Mouse (Mus musculus) testis, postnatal 10 days (tissue): Measurements from ENCODE around the gene Cnksr3.

Experiments
- DNase-seq: peaks from one replicate; pipeline ENCODE4 v3.0.0; 2021; ENCODE audit warnings: low spot score

Gene Cnksr3

DNA sequence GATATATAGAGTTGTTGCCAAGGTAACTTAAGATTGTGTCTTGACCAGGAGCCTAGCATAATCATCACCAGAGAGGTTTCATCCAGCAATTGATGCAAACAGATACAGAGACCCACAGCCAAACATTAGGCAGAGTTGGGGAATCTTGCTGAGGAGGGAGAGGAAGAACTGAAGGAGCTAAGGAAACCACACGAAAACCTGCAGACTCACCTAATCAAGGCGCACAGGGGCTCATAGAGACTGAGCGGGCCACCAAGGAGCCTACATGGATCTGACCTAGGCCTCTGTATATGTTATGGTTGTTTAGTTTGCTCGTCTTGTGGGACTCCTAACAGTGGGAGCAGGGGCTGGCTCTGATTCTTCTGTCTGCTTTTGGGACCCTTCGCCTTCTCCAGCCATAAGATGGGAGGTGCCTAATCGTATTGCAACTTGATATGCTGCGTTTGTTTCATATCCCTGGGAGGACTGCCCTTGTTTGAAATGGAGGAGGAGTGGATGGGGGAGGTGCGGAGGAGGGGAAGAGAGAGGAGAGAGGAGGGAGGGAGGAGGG is 135.3 kb downstream of the Cnksr3 start:
- DNase-seq = peak; percentile 49

DNA sequence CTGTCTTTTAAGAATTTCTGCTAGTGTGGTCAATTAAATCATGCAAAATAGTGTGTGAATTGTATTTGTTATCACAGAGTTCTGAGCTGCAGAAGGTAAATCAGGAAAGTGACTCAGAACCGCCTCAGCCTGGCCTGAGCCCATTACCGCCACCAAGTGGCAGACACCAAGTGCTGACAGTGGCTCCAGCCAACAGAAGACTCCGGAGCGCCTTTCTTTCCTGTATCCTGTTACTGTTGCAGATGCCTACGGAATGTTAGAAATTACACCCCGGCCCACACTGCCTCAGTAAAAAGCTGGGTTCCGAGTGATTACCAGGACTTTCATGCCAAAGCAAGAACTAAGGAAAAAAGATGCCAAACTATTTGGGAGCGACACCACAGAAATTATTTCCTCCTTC is 135.8 kb downstream of the Cnksr3 start:
- peak; percentile 82 for DNase-seq

DNA sequence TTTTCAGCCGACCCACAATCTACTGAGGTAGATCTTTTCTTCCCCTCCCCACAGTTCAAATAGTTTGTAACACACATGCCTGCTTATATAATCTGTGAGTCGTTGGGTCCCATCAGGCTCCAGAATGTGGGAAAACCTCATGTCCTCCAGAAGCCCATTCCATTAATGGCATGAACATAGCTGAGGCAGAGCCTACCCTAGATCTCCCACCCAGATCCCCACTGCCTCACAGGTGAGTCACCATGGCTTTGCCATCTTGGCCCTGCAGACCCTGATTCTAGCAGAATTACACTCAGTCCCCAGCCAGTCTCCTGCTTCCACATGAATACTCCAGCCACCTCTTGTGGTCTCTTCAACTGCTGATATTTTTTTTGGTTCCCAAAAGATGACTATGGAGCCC is 136.4 kb downstream of the Cnksr3 start:
- no peak for DNase-seq

DNA sequence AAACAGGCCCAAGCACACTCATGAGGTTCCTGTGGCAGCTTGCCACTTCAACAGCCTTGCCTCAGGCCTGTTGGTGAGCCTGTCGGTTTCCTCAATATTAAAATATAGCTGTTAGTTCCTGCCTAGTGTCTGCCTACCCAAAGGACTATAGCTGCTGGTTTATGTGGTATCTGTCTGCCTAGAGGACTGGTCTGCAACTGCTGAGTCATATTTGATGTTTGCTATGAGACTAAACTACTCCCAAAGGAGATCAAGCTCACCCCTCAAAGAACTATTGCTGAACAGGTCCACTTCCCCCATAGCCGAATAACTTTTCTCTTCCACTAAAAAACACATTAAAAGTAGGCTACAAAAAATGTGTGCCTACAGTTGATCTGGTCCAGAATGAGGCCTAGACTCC is 137.8 kb downstream of the Cnksr3 start:
- no peak for DNase-seq

DNA sequence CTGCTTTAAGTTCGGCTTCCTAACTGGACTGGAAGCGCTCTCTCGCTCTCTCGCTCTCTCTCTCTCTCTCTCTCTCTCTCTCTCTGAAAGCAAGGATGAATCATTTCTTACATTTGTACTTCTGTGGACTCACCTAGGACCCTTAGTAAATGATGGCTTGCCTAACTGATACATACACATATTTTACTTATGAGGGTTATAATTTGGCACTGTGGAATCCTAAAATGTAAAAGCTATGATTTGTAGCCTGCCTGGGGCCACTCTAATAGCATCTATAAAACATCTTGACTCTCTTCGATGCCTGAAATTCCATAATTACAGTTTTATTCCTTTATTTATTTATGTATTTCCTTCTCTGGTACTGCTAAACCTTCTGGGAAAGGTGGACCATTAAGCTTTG is 141.1 kb downstream of the Cnksr3 start:
- DNase-seq = no peak

DNA sequence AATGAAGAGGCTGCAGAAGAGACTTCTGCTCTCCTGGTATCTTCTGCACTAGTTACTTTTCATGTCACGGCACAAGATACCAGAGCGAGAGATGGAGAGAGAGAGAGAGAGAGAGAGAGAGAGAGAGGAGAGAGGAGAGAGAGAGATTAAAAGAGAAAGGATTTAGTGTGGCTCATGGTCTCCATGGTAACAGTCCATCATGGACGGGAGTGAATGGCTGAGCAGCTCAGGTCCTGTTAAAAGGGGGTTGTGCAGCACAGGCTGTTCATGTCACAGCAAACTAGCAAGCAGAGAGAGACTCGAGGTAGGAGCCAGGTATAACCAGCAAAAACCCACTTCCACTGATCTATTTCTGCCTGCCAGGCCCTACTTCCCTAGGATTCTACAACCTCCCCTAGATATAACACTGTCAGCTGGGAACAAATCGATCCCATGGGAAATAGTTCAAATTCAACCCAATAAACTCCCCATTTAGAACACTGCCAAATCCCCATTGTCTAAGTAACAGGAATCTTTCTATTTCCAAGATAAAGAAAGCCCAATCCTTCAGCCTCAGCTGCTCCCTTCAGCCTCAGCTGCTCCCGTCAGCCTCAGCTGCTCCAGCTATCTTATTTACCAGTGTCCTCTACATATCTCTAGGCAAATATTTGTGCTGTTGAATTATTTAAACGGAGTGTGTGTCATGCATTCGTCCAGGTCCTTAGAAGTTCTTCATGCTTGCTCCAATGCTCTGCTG is 141.8 kb downstream of the Cnksr3 start:
- DNase-seq = no peak

DNA sequence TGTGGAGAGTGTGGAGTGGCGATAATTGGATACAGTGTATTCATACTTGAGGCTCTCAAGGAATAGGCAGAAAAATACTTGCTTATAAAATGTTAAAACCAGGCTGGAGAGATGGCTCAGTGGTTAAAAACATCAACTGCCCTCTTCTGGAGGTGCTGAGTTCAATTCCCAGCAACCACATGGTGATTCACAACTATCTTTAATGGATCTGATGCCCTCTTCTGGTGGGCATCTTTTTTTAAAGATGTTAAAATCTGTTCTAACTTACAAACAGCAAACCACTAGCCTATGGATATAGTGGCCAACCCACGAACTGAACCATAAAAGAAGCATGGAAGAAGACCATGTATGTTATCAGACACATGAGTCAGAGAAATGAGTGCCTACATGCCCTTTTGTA is 142.9 kb downstream of the Cnksr3 start:
- no peak for DNase-seq
